Mouse (Mus musculus): ENCODE results near the gene Trpd52l3.

DNA sequence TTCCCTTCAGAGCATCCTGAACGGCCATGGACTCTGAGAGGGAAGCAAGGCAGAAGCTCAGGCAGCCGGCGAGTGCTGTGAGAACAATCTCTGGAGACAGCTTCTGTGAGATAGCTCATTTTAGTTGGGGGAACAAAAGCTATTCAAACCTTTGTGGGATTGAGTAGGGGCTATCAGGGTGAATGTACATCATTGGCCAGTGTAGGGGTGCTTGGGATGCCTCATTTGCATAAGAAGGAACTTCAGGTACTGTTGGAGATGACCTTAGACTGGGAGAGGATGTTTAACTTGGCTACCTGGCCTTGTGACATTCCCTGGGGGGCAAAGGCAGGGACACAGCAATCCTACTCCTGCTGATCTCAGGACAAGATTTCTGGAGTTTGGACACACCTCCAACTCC, 2.8 kb downstream of the Trpd52l3 start:
- no peak for TF ChIP-seq CTCF (IDR thresholded peaks at IDR 0.05; ENCODE audit: borderline replicate concordance, extremely low read depth, insufficient read depth, insufficient read length)
- TF ChIP-seq POLR2A (IDR thresholded peaks at IDR 0.05; ENCODE audit: borderline replicate concordance, extremely low read depth, insufficient read depth, insufficient read length, poor library complexity, severe bottlenecking) = no peak
